Mouse (Mus musculus): ENCODE data around the gene Ice1. TPM values are rescaled to one million over a fixed set of nuclear protein-coding genes. Genes with fewer than 3 reads are reported as not detected.

Ice1 gene
- total and polyA plus RNA-seq, 3 experiments = 9.6 to 51.5 (median 29.3) TPM

DNA sequence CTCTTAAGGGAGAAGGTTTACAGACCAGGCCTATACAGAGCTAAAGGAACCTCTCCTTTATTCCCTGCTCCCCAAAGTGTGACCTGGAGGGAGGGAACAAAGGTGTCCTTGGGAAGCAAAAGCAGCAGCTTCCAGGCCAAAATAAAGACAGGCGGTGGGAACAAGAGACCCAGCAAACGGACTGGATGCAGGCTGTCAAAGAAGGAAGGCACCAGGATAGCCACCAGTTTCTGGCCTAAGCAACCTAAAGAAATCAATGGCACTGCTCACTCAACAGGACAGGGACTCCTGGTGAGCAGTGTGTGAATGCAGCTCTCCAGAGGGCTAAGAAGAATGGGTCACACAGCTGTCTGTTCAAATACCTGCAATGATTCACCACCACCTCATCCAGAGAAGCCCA, 1.8 kb downstream of the Ice1 start:
- Histone ChIP-seq H3K36me3 (replicated peaks) (peaks cover 30% of the 10 kb centered on the region), H3K4me3 (ENCODE audit: low read depth, low read length) (no peak overlapping the region; the same call in 1 of the 2 replicates), H3K27me3 (ENCODE audit: insufficient read depth, low read length) (no peaks in the 10 kb centered on the region), H3K9me3 (replicated peaks) (no peaks in the 10 kb centered on the region), H3K4me1 (ENCODE audit: insufficient read depth, low read depth, low read length) (peaks cover 23% of the 10 kb centered on the region)
- ATAC-seq (ENCODE audit: extremely low read depth, insufficient number of reproducible peaks, low FRiP score, poor library complexity, severe bottlenecking) = no peak
- no peak for DNase-seq (ENCODE audit: low spot score)
- TF ChIP-seq TAL1 (conservative IDR thresholded peaks at IDR 0.05; ENCODE audit: low read depth, low read length) (no peak), CTCF (IDR thresholded peaks at IDR 0.05; ENCODE audit: low read depth, low read length) (no peak), GATA1 (IDR thresholded peaks at IDR 0.05; ENCODE audit: borderline replicate concordance, low read length) (no peak), GATA2 (IDR thresholded peaks at IDR 0.05; ENCODE audit: borderline replicate concordance, low read depth, low read length) (no peak), POLR2AphosphoS5 (IDR thresholded peaks at IDR 0.05; ENCODE audit: insufficient replicate concordance, low read depth, low read length) (no peak)

DNA sequence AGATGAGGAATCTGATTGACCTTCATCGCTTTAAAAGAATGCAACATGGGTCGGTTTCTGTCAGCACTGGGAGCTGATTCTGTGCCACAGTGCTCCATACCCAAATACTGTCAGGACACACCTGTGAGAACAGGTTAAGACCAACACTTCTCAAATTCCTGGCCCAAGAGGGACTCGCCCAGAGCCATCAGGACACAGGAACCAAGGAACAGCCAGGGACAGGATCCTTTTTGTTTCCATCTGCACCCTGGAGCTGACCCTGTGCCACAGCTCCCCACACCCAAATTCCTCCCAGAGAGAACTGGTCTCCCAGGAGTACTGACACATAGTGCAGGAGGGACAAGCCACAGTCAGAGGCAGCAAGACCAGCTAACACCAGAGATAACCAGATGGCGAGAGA, 11.0 kb downstream of the Ice1 start:
- TF ChIP-seq POLR2AphosphoS5 (IDR thresholded peaks at IDR 0.05; ENCODE audit: insufficient replicate concordance, low read depth, low read length) (no peak), GATA1 (IDR thresholded peaks at IDR 0.05; ENCODE audit: borderline replicate concordance, low read length) (no peak), TAL1 (conservative IDR thresholded peaks at IDR 0.05; ENCODE audit: low read depth, low read length) (no peak), CTCF (IDR thresholded peaks at IDR 0.05; ENCODE audit: low read depth, low read length) (no peak), GATA2 (IDR thresholded peaks at IDR 0.05; ENCODE audit: borderline replicate concordance, low read depth, low read length) (no peak)
- ATAC-seq (ENCODE audit: extremely low read depth, insufficient number of reproducible peaks, low FRiP score, poor library complexity, severe bottlenecking) = no peak

DNA sequence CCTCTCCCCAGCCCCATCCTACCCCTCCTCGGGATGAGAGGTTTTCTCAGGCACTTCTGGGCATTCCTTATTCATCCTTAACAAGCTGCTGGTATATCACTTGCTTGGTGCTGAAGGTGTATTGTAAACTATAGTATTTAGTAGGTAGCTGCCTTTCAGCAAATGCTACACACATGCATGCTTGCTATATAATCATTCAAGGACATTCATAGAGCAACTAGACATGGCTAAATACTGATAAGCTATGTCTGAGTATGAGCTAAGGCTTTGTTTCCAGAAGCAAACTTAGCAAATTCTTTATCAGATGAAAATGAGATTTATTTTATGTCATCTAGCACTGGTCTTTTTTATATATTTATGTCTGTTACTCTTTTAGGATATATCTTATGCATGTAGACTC, 11.8 kb downstream of the Ice1 start:
- ATAC-seq (ENCODE audit: extremely low read depth, insufficient number of reproducible peaks, low FRiP score, poor library complexity, severe bottlenecking) (no peak), DNase-seq (ENCODE audit: low spot score) (no peak)
- Histone ChIP-seq H3K36me3 (replicated peaks) (peaks cover 32% of the 10 kb centered on the region), H3K4me1 (ENCODE audit: insufficient read depth, low read depth, low read length) (no peaks in the 10 kb centered on the region), H3K27me3 (ENCODE audit: insufficient read depth, low read length) (no peaks in the 10 kb centered on the region), H3K9me3 (replicated peaks) (no peaks in the 10 kb centered on the region), H3K4me3 (ENCODE audit: low read depth, low read length) (no peak overlapping the region)
- no peak for TF ChIP-seq CTCF (IDR thresholded peaks at IDR 0.05; ENCODE audit: low read depth, low read length)
- no peak for TF ChIP-seq POLR2AphosphoS5 (IDR thresholded peaks at IDR 0.05; ENCODE audit: insufficient replicate concordance, low read depth, low read length)
- TF ChIP-seq GATA2 (IDR thresholded peaks at IDR 0.05; ENCODE audit: borderline replicate concordance, low read depth, low read length) = no peak
- no peak for TF ChIP-seq GATA1 (IDR thresholded peaks at IDR 0.05; ENCODE audit: borderline replicate concordance, low read length)
- TF ChIP-seq TAL1 (conservative IDR thresholded peaks at IDR 0.05; ENCODE audit: low read depth, low read length) = no peak

More for the DNA sequence above, 11.0 kb downstream of the Ice1 start:
- no peak for DNase-seq (ENCODE audit: low spot score)
- H3K4me1 ChIP-seq (ENCODE audit: insufficient read depth, low read depth, low read length) = no peaks in the 10 kb centered on the region
- H3K4me3 ChIP-seq (ENCODE audit: low read depth, low read length) = no peak overlapping the region
- H3K36me3 ChIP-seq (replicated peaks) = peaks cover 31% of the 10 kb centered on the region
- H3K27me3 ChIP-seq (ENCODE audit: insufficient read depth, low read length) = no peaks in the 10 kb centered on the region
- H3K9me3 ChIP-seq (replicated peaks) = no peaks in the 10 kb centered on the region

- Histone ChIP-seq H3K9me3 (replicated peaks) (no peaks in the 10 kb centered on the region), H3K4me3 (ENCODE audit: low read depth, low read length) (no peak overlapping the region), H3K27me3 (ENCODE audit: insufficient read depth, low read length) (no peaks in the 10 kb centered on the region), H3K36me3 (replicated peaks) (peaks cover 44% of the 10 kb centered on the region), H3K4me1 (ENCODE audit: insufficient read depth, low read depth, low read length) (no peaks in the 10 kb centered on the region)
- no peak for TF ChIP-seq POLR2AphosphoS5 (IDR thresholded peaks at IDR 0.05; ENCODE audit: insufficient replicate concordance, low read depth, low read length)
- TF ChIP-seq TAL1 (conservative IDR thresholded peaks at IDR 0.05; ENCODE audit: low read depth, low read length) = no peak
- TF ChIP-seq CTCF (IDR thresholded peaks at IDR 0.05; ENCODE audit: low read depth, low read length) = no peak
- no peak for TF ChIP-seq GATA2 (IDR thresholded peaks at IDR 0.05; ENCODE audit: borderline replicate concordance, low read depth, low read length)
- no peak for TF ChIP-seq GATA1 (IDR thresholded peaks at IDR 0.05; ENCODE audit: borderline replicate concordance, low read length)
- ATAC-seq (ENCODE audit: extremely low read depth, insufficient number of reproducible peaks, low FRiP score, poor library complexity, severe bottlenecking) = no peak
- no peak for DNase-seq (ENCODE audit: low spot score)
These were observed 13.0 kb downstream of the Ice1 start for GRCm38 (mm10) chr13:70624445-70624844.

DNA sequence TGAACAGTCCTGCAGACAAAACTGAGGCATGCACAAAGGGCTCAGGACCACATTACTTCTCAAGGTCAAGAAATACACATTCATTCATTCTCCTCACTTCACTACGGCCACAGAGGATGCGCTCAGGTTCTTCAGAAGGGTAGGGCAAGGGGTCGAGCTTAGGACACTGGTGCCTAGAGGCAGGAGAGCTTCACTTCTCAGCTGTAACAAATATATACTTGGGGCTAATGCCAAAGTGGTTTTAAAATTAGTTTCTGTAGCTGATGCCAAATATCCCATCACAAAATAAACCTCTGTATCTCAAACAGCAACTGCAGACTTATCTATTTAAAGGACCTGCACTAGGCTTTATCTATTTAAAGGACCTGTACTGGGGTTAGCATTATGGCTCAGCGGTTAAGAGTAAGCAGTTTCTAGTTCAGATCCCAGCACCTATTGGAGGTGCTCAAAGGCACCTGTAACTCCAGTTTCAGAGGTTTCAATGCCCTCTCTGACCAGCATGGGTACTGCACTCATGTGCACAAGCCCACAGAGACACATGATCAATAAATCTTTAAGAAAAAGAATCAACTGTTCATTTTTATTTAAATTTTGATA, 14.9 kb downstream of the Ice1 start:
- TF ChIP-seq POLR2AphosphoS5 (IDR thresholded peaks at IDR 0.05; ENCODE audit: insufficient replicate concordance, low read depth, low read length) (no peak), GATA2 (IDR thresholded peaks at IDR 0.05; ENCODE audit: borderline replicate concordance, low read depth, low read length) (no peak), TAL1 (conservative IDR thresholded peaks at IDR 0.05; ENCODE audit: low read depth, low read length) (no peak), CTCF (IDR thresholded peaks at IDR 0.05; ENCODE audit: low read depth, low read length) (no peak), GATA1 (IDR thresholded peaks at IDR 0.05; ENCODE audit: borderline replicate concordance, low read length) (no peak)
- Histone ChIP-seq H3K4me3 (ENCODE audit: low read depth, low read length) (no peak overlapping the region), H3K9me3 (replicated peaks) (0 out of 2 replicates have a peak, but pooled peaks cover 3% of the 10 kb centered on the region), H3K36me3 (replicated peaks) (peaks cover 62% of the 10 kb centered on the region), H3K4me1 (ENCODE audit: insufficient read depth, low read depth, low read length) (no peaks in the 10 kb centered on the region), H3K27me3 (ENCODE audit: insufficient read depth, low read length) (no peaks in the 10 kb centered on the region)
- ATAC-seq (ENCODE audit: extremely low read depth, insufficient number of reproducible peaks, low FRiP score, poor library complexity, severe bottlenecking) (no peak), DNase-seq (ENCODE audit: low spot score) (no peak)

GRCm38 (mm10) chr13:70621509-70621908, 15.9 kb downstream of the Ice1 start:
- Histone ChIP-seq H3K4me3 (ENCODE audit: low read depth, low read length) (no peak overlapping the region), H3K4me1 (ENCODE audit: insufficient read depth, low read depth, low read length) (no peaks in the 10 kb centered on the region), H3K9me3 (replicated peaks) (0 out of 2 replicates have a peak, but pooled peaks cover 3% of the 10 kb centered on the region), H3K27me3 (ENCODE audit: insufficient read depth, low read length) (no peaks in the 10 kb centered on the region), H3K36me3 (replicated peaks) (peaks cover 72% of the 10 kb centered on the region)
- TF ChIP-seq GATA1 (IDR thresholded peaks at IDR 0.05; ENCODE audit: borderline replicate concordance, low read length) = no peak
- no peak for TF ChIP-seq GATA2 (IDR thresholded peaks at IDR 0.05; ENCODE audit: borderline replicate concordance, low read depth, low read length)
- no peak for TF ChIP-seq POLR2AphosphoS5 (IDR thresholded peaks at IDR 0.05; ENCODE audit: insufficient replicate concordance, low read depth, low read length)
- TF ChIP-seq CTCF (IDR thresholded peaks at IDR 0.05; ENCODE audit: low read depth, low read length) = no peak
- TF ChIP-seq TAL1 (conservative IDR thresholded peaks at IDR 0.05; ENCODE audit: low read depth, low read length) = no peak
- ATAC-seq (ENCODE audit: extremely low read depth, insufficient number of reproducible peaks, low FRiP score, poor library complexity, severe bottlenecking) (no peak), DNase-seq (ENCODE audit: low spot score) (no peak)
